Mouse (Mus musculus) midbrain, embryonic 16.5 days (tissue): Measurements from ENCODE around the gene Azgp1. TPM values are rescaled to one million over a fixed set of nuclear protein-coding genes. Genes with fewer than 3 reads are reported as not detected.

Source experiments
- ATAC-seq: fragments of 200-750 bp; cut with Nextera tagmentation; 2 replicates; pipeline ENCODE4 v1.8.0; 2017; ENCODE audit warnings: moderate TSS enrichment
- H3K27ac ChIP-seq: fragments of 300-500 bp; sonication (generic); 2 replicates; pipeline ENCODE4 v1.5.1; 2014; ENCODE audit warnings: mild to moderate bottlenecking, low read length, mixed read lengths
- H3K27me3 ChIP-seq: fragments of 300-500 bp; sonication (generic); 2 replicates; pipeline ENCODE4 v1.6.1; 2014; ENCODE audit warnings: low read depth, low read length, mixed read lengths; ENCODE audit not compliant: control insufficient read depth, insufficient read depth
- H3K36me3 ChIP-seq: fragments of 300-500 bp; sonication (generic); 2 replicates; pipeline ENCODE4 v1.6.1; 2014; ENCODE audit warnings: mild to moderate bottlenecking, low read length, moderate library complexity, mixed read lengths; ENCODE audit not compliant: control insufficient read depth, insufficient read depth
- H3K4me1 ChIP-seq: fragments of 300-500 bp; sonication (generic); 2 replicates; pipeline ENCODE4 v1.6.1; 2014; ENCODE audit warnings: mild to moderate bottlenecking, low read length, mixed read lengths; ENCODE audit not compliant: control insufficient read depth, insufficient read depth
- H3K4me2 ChIP-seq: fragments of 300-500 bp; sonication (generic); 2 replicates; pipeline ENCODE4 v1.6.1; 2014; ENCODE audit warnings: mild to moderate bottlenecking, low read length, mixed read lengths
- H3K4me3 ChIP-seq: fragments of 300-500 bp; sonication (generic); 2 replicates; pipeline ENCODE4 v1.5.1; 2014; ENCODE audit warnings: low read depth, mild to moderate bottlenecking, low read length, moderate library complexity, mixed read lengths
- H3K9ac ChIP-seq: fragments of 300-500 bp; sonication (generic); 2 replicates; pipeline ENCODE4 v1.6.1; 2014; ENCODE audit warnings: low read depth, low read length, mixed read lengths
- H3K9me3 ChIP-seq: fragments of 300-500 bp; sonication (generic); replicated peaks from 2 replicates; pipeline ENCODE4 v1.6.1; 2014; ENCODE audit warnings: mild to moderate bottlenecking, low read length, mixed read lengths; ENCODE audit not compliant: control insufficient read depth, poor library complexity, severe bottlenecking
- WGBS: fragments of 180-500 bp; shearing (Covaris S2); extraction: QIAGEN DNeasy Blood & Tissue Kit; methylation state at CpG from one replicate; pipeline ENCODE4 v1.1.7; 2014; 5-methylcytosine and 5-hydroxymethylcytosine counted together
- polyA plus RNA-seq: library from polyadenylated mRNA; unstranded; fragments of >200 nt; fragmentation: Nextera tagmentation; extraction: Ambion mirVana; gene quantifications from 2 replicates; pipeline ENCODE4 v1.2.1, GENCODE M21; 2015

Gene Azgp1
- polyA plus RNA-seq, 1 experiment from 2014 or later: not detected

DNA sequence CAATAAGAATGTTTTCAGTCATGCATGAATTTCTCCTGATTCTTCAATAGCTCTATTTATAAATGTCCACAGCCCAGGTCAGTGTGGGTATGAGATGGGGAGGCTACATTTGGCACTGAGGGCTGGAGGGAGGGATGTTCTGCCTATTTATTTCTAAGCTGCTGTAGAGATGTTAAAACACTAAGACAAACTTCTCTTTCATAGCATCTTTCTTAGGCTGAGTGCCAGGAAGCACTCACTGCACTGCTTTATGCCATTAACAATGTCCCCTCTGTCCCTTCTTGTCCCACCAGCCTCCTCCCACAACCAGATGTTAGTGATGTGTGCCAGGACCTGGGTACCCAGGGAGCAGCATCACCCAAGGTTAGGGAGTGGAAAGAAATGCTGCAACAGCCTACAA lies 14.8 kb upstream of the Azgp1 start:
- Histone ChIP-seq H3K4me2 (no peak overlapping the region), H3K4me1 (no peaks in the 10 kb centered on the region), H3K4me3 (no peak overlapping the region), H3K9ac (no peak overlapping the region), H3K27me3 (no peaks in the 10 kb centered on the region), H3K27ac (no peak overlapping the region), H3K36me3 (no peaks in the 10 kb centered on the region), H3K9me3 (no peaks in the 10 kb centered on the region)
- ATAC-seq: no peak

DNA sequence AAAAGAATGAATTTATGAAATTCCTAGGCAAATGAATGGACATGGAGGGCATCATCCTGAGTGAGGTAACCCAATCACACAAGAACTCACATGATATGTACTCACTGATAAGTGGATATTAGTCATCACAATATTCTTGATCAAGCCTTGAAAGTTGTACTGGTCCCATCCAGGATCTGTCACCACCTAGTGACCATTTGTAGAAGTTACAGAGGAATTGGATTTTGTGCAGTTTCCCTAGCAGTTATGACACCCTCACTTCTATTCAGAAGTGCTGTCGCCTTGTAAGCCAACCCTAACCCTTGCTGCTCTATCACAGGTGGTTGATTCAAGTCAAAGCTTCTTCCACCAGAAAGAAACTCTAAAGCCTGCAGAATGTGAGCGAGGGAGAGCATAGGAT lies 8.2 kb upstream of the Azgp1 start:
- ATAC-seq: no peak
- no peaks in the 10 kb centered on the region for H3K4me1 ChIP-seq
- no peak overlapping the region for H3K27ac ChIP-seq
- H3K9ac ChIP-seq: no peak overlapping the region
- no peak overlapping the region for H3K4me3 ChIP-seq
- no peaks in the 10 kb centered on the region for H3K36me3 ChIP-seq
- H3K4me2 ChIP-seq: no peak overlapping the region
- WGBS: 72% methylated on average over 2 of the region's 2 CpGs
- H3K9me3 ChIP-seq: no peaks in the 10 kb centered on the region
- H3K27me3 ChIP-seq: no peaks in the 10 kb centered on the region

DNA sequence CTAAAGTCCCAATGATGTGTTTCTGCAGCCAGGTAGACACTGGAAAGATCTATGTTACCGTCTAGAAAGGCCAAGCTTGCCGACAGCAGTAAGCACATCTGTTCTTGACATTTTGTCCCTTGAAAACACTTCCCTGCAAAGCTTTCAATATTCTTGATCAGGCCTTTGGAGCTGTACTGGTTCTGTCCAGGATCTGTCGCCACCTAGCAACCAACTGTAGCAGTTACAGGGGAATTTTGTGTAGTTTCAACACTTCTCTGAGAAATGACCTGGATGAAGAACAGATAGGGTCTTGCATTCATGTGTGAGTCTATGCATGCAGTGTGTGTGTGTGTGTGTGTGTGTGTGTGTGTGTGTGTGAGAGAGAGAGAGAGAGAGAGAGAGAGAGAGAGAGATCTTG lies 7.6 kb upstream of the Azgp1 start:
- 53% methylated on average over 3 of the region's 3 CpGs for WGBS
- no peak overlapping the region for H3K4me3 ChIP-seq
- ATAC-seq: no peak
- H3K27ac ChIP-seq: no peak overlapping the region
- no peak overlapping the region for H3K9ac ChIP-seq
- no peaks in the 10 kb centered on the region for H3K4me1 ChIP-seq
- H3K27me3 ChIP-seq: no peaks in the 10 kb centered on the region
- no peaks in the 10 kb centered on the region for H3K36me3 ChIP-seq
- no peak overlapping the region for H3K4me2 ChIP-seq
- H3K9me3 ChIP-seq: no peaks in the 10 kb centered on the region

DNA sequence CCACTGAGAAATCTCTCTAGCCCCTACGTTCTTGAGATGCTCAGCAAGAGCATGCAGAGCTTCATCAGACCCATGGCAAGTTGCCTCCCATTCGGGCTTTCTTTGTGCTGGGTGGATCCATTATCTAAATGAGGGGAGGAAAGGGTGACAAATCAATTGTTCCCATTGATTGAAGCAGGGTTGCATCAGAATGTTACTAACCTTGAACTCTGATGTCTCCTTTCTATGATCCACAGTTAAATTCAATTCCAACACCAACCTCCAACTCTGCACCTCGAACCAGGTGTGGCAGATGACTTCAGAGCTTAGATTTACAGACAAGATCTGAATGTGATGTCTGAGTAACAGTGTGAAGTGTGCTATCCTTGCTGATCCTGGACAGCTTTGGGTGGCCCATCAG lies 6.6 kb upstream of the Azgp1 start:
- Histone ChIP-seq H3K27ac (no peak overlapping the region), H3K4me1 (no peaks in the 10 kb centered on the region), H3K36me3 (no peaks in the 10 kb centered on the region), H3K4me3 (no peak overlapping the region), H3K27me3 (no peaks in the 10 kb centered on the region), H3K4me2 (no peak overlapping the region), H3K9me3 (no peaks in the 10 kb centered on the region), H3K9ac (no peak overlapping the region)
- no peak for ATAC-seq
- WGBS: 66% methylated on average over 3 of the region's 3 CpGs

DNA sequence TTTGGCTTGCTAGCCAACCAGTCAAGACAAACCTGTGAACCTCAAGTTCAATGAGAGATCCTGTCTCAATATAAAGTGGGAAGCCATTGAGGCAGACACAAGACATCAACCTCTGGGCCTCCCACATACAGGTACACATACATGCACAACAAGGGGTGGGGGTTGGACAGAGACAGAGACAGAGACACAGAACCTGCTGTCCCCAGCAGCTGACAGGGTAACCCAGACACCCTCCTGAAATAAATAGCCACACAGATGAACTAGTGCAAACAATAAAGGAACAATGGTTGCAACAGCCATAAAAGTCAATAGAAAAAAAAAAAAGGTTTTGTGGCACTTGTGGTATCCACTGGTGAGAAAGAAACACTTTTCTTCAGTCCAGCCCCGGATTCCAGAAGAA lies 5.9 kb upstream of the Azgp1 start:
- no peaks in the 10 kb centered on the region for H3K9me3 ChIP-seq
- no peaks in the 10 kb centered on the region for H3K4me1 ChIP-seq
- H3K9ac ChIP-seq: no peak overlapping the region
- H3K4me2 ChIP-seq: no peak overlapping the region
- H3K4me3 ChIP-seq: no peak overlapping the region
- H3K27ac ChIP-seq: no peak overlapping the region
- no peak for ATAC-seq
- WGBS: 53% methylated on average over 1 of the region's 1 CpGs
- no peaks in the 10 kb centered on the region for H3K27me3 ChIP-seq
- H3K36me3 ChIP-seq: no peaks in the 10 kb centered on the region

DNA sequence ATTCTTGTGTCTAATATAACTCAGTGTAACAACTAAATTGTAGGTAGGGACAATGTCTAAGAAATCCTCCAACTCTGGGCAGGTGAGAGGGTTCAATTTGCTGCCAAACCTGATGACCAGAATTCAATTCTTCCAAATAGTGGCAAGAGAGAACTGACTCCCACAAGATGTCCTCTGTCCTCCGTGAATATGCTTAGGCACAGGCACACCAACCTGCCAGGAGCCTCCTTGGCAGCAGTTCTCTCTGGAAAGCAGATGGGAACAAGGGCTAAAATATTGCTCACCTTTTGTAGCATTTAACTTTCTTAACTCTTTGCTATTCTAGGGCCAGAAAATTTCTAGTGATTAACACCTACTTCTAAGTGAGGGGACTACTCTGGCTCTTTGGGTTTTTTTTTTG lies 4.0 kb upstream of the Azgp1 start:
- H3K9ac ChIP-seq: no peak overlapping the region
- no peaks in the 10 kb centered on the region for H3K36me3 ChIP-seq
- H3K4me3 ChIP-seq: no peak overlapping the region
- H3K27me3 ChIP-seq: no peaks in the 10 kb centered on the region
- H3K9me3 ChIP-seq: no peaks in the 10 kb centered on the region
- no peak overlapping the region for H3K27ac ChIP-seq
- H3K4me2 ChIP-seq: no peak overlapping the region
- no peak for ATAC-seq
- H3K4me1 ChIP-seq: no peaks in the 10 kb centered on the region
- WGBS: 46% methylated on average over 1 of the region's 1 CpGs

DNA sequence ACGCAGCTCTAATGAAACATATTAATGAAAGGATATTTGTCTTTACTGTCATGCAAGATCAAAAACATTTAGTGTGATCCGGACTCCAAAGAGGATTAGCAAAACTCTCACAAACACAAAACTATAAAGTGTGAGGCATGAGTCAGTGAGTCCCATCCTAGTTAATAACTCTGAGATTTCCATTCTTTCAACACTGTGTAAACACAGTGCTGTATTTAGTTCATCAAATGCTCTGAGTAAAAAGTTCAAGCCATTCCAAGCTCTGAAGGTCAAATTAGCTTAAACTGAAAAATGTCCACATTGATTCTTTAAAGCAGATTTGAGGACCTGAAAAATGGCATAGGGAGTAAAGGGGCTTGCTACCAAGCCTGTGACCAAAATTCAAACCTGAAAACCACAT lies 2.2 kb upstream of the Azgp1 start:
- Histone ChIP-seq H3K27me3 (no peaks in the 10 kb centered on the region), H3K4me1 (no peaks in the 10 kb centered on the region), H3K36me3 (no peaks in the 10 kb centered on the region), H3K27ac (no peak overlapping the region), H3K9me3 (no peaks in the 10 kb centered on the region), H3K4me3 (no peak overlapping the region), H3K4me2 (no peak overlapping the region), H3K9ac (no peak overlapping the region)
- 70% methylated on average over 2 of the region's 2 CpGs for WGBS
- ATAC-seq: no peak

DNA sequence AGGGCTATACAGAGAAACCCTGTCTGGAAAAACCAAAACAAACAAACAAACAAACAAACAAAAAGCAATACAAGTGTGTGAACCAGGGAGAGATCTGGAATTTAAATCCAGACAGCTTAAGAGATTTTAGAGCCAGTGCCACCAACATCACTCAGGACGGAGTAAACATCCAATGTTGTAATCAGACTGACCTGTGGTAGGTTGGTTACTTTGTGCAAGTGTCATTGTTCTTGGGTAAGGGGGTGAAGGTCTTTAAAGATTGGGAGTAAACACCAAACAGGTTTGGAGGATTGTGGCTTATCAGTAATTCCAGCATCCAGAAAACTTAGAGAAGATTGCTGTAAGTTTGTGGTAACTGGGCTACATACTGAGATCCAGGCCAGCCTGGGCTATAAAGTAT lies 5.0 kb downstream of the Azgp1 start:
- H3K27me3 ChIP-seq: no peaks in the 10 kb centered on the region
- H3K4me1 ChIP-seq: no peaks in the 10 kb centered on the region
- H3K4me2 ChIP-seq: no peak overlapping the region
- 86% methylated on average over 1 of the region's 1 CpGs for WGBS
- H3K9ac ChIP-seq: no peak overlapping the region
- no peak overlapping the region for H3K27ac ChIP-seq
- no peak for ATAC-seq
- H3K4me3 ChIP-seq: no peak overlapping the region
- H3K36me3 ChIP-seq: no peaks in the 10 kb centered on the region
- no peaks in the 10 kb centered on the region for H3K9me3 ChIP-seq

DNA sequence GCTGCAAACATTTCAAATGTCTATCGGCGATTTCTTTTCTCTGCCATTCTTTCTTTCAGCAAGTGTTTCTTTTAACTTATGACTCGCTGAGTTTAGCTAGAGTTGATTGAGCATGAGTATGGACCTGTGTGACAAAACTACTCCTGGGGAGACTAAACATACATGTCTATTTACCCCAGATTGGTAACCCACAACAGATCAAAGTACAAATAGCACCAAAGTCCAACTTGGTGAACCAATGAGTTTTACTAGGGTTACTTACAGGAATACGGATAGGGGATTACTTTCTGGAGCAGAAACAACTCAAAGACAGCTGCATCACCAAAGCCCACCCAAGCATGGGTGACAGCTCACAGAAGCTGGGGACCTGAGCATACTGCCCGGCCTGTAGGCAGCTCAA lies 28.1 kb downstream of the Azgp1 start:
- no peaks in the 10 kb centered on the region for H3K27me3 ChIP-seq
- WGBS: 91% methylated on average over 5 of the region's 5 CpGs
- no peak overlapping the region for H3K4me3 ChIP-seq
- H3K36me3 ChIP-seq: no peaks in the 10 kb centered on the region
- no peaks in the 10 kb centered on the region for H3K9me3 ChIP-seq
- H3K4me1 ChIP-seq: no peaks in the 10 kb centered on the region
- no peak overlapping the region for H3K9ac ChIP-seq
- H3K27ac ChIP-seq: no peak overlapping the region
- no peak for ATAC-seq
- no peak overlapping the region for H3K4me2 ChIP-seq

DNA sequence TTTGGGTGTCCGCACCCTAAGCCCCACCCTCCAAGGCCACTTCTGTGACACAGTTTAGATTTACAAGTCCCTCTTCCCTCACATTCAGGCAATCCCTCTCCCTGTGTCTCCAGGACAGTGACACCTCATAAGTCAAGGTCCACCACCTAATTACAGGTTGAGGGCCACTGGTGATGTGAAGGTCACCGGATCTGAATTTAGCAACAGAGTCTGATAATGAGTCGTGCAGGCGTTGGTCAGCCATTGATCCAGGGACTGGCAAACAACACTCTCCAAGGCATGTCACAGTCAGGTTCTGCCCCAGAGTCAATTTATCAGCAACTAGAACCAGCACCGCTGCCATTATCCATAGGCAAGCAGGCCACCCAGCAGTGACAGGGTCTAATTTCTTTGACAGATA lies 31.1 kb downstream of the Azgp1 start:
- H3K4me2 ChIP-seq: no peak overlapping the region
- WGBS: 92% methylated on average over 5 of the region's 5 CpGs
- ATAC-seq: no peak
- H3K9ac ChIP-seq: no peak overlapping the region
- H3K27me3 ChIP-seq: no peaks in the 10 kb centered on the region
- no peaks in the 10 kb centered on the region for H3K9me3 ChIP-seq
- H3K4me3 ChIP-seq: no peak overlapping the region
- H3K36me3 ChIP-seq: no peaks in the 10 kb centered on the region
- no peak overlapping the region for H3K27ac ChIP-seq
- no peaks in the 10 kb centered on the region for H3K4me1 ChIP-seq
